Mouse (Mus musculus) liver, adult (tissue): ENCODE results near the gene Abcc4.

ENCODE experiments used
- GATA4 ChIP-seq: IDR thresholded peaks from 2 replicates; pipeline ENCODE4 v1.6.1; 2014; ENCODE audit warnings: mild to moderate bottlenecking, low read length; ENCODE audit not compliant: insufficient replicate concordance

Gene Abcc4

DNA sequence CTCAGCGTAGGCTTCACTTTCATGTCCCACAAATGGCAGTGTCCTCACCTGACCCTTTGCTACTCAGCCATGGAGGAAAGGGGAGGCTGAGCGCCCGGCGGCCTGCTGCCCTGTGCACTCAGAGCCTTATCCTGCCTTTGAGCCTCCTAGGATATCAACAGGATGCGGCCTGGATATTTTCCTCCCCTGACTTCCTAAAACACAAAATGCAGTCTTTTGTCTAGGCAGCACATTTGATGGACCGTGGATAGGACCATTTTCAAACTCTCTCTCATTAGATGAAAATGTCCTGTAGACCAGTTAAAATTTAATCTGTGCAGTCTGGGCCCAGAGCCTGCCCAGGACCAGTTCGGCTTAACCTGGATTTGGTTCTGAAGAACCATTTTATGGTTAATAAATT is 12.6 kb upstream of the Abcc4 start:
- peak; percentile 89; the same call in 1 of the 2 replicates for TF ChIP-seq GATA4

DNA sequence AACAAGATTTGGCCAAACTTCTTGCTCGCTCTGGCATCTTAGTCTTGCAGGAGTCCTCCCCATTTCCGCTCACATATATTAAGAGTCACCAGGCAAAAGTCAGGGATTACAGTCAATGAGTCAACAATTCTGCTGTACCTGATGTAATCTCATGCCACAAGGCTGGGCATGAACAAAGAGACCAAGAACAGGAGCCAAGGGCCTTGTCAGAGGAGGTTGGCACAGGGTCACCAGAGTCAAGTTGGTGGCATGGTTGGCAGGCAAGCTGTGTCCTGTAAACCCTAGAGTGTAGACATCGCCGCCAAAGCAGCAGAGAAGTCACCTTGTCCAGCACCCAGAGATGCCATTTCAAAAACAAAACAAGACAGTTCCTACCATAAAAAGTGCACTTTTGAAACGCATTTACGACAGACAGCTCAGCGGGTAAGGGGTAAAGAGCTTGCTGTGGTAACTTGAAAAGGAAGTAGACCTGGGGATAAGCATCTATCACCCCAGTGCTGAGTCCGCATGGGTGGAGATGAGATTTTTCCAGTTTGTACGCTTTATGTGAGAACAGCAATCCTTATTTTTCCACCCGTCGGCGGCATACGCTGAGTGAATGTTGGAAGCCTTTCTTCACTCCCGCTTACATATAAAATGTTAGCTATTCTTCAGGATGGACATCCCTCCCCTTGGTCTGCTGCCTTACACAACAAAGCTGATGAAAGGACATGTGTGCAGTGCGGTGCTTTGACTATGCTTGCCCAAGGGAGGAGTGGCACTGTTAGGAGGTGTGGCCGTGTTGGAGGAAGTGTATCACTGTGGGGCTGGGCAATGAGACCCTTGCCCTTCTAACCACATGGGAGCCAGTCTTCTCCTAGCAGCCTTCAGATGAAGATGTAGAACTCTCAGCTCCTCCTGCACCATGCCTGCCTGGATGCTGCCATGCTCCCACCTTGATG is 10.6 kb upstream of the Abcc4 start:
- no peak for TF ChIP-seq GATA4

DNA sequence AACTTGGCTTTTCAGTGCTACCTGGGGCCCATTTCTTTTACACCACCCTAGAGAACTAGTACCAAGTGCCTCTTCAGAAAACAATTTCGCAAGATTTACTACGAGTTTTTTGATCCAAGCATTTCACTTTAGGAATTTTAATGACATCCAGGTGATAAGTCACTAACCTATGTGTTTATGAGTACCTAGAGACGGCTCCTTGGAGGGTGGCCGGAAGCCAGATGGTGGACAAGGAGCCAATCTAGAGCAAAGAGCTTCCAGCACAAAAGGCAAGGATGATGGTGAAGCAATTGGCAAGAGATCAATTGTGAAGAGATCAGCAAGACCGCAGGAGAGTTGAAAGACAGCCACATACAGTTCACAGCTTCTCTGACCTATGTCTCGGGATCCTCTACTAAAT is 8.7 kb upstream of the Abcc4 start:
- TF ChIP-seq GATA4, result no peak

DNA sequence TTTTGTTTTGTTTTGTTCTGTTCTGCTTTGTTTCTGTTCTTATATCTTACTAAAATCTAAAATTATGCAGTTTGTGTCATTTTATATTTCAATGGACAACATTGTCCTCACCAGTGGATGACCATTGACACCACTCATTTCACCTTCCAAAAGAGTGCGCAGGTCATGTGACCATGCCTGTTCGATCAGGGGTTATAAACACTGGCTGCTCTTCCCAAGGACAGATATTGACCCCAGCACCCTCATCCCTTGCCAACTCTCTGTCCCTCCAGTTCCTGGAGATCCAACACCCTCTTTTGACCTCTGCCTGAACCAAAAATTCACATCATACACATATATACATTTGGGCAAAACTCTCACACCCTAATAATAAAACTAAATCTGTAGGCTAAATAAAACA is 8.3 kb upstream of the Abcc4 start:
- no peak for TF ChIP-seq GATA4

DNA sequence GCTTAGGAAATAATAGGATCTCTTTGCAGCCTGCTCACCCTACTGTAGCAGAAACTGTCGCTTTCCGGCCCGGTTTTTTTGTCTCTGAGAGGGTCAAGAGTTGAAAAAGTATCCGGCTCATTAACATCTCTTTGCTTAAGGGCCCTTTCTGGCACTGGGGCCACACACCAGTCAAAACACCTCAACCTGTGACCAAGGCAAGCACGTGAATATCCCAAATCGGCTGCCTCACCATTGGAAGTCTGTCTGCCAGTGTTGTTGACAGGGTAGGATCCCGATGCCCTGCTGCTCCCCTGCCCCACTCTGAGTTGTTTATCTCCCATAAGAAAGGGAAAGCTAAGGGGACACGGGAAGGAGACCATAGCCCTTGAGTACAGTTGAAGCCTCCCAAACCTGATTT is 7.8 kb upstream of the Abcc4 start:
- TF ChIP-seq GATA4, result no peak

DNA sequence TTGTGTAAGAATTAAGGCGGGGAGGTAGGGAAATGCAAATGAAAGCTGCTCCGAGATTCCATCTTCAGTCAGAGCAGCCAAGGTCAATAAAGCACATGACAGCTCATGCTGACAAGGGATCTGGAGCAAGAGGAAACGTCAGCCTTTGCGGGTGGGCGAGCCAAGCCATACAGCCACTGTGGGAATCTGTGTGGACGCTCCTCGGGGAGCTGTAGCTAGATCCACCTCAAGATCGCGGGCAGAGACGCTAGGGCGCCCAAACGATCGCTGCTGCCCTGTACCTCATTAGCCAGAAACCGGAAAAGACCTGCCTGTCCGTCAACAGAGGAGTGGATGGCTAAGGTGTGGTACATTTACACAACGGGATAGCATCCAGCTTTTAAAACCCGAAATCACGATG is 7.4 kb upstream of the Abcc4 start:
- no peak for TF ChIP-seq GATA4

DNA sequence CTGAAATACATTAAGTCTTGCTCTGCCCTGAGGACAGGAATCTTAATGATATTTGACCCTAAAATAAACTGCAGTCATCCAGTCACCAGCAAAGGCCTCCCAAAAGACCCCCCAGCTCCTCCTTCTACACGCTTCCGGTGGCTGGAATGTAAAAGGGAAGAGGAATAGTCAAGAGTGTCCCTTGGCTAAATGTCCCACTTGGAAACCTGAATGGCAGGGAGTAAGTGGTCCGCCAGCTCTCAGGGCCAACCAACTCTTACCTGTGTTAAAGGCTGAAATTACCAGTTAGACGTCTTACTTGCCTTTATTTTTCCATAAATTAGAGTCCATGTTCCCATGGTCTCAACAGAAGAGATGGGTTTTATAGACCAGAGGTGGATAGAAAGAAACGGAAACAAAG is 6.9 kb upstream of the Abcc4 start:
- TF ChIP-seq GATA4, result no peak

DNA sequence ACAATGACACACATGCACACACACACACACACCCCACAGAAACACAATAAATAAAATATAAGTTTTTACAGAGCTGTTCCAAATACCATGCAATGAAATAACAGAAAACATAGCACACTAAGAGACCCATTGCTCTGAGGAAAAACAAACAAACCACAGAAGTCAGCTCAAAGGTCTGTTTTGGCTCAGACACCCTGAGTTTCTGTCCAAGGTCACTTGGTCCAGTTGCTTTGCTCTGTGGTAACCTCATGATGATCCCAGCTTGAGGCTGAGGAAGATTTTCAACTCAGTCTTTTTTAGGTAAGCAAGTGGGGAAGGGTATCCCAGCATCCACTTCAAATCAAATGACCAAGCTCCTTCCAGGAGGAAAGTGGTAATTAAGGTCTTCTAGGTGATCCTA is 4.9 kb upstream of the Abcc4 start:
- no peak for TF ChIP-seq GATA4

DNA sequence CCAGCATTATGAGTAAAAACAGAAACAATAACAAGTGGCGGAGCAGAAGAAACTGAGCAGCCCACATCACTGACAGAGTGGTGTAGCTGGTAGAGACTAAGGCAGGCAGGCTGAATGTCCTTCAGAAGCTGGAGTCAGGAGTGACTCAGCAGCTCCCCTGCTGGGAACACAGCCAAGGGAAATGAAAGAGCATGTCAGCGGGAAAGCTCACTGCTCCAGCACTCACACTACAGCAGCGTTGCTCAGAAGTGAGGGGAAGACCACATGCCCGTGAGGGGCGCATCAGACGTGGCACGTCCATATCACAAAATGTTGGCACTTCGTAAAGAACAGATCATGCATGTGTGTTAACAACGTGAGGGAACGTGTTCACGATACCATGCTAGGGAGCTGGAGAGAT is 3.7 kb upstream of the Abcc4 start:
- no peak for TF ChIP-seq GATA4

DNA sequence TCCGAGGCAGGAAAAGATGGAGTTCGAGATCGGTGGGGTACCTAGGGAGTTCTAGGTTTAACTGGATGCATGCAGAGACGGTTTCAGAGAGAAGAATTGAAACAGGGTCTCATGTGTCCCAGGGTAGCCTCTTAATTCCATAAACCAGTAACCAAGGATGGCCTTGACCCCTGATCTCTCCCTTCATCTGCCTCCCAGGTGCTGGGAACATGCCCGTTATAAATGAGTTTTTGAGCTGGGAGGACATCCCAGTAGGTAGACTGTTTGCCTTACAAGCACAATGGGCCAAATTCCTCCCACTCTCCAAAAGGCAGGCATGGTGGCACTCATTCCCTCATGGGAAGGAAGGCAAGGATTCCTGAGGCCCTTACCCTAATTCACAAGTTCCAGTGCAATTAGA is 2.1 kb upstream of the Abcc4 start:
- TF ChIP-seq GATA4, result no peak

DNA sequence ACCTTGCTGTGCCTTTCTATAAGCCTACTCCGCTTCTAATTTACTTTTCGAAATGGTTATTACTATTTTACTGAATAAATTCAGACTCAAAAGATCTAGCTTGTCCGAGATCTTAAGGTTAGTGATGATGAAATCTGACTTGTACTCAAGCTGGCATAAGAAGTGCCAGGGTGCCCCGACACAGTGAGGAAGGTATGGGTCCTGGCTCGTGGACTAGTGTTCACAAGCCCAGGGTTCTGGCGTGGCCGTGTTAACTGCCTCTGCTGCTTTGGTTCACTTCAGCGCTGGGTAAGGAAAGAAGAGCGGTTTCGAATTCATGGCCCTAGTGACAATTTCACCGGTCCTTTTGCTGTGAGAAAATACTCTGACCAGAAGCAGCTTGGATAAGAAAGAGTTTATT is 943 bp upstream of the Abcc4 start:
- TF ChIP-seq GATA4, result no peak

DNA sequence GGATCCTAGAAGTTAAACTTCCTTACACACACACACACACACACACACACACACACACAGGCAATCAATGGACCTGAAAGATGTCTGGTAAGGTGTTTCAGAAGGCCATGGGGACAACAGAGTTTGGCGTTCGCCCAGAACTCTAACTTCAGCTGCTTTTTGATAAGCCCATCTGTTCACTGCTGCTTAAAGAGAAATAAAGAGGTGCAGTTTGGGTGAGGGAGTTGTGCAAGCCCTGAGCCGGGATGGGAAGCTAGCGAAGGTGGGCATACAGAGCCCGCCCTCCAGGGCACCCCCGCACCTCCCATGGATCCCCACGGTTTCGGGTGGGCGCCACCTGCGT is 583 bp downstream of the Abcc4 start:
- TF ChIP-seq GATA4, result no peak

DNA sequence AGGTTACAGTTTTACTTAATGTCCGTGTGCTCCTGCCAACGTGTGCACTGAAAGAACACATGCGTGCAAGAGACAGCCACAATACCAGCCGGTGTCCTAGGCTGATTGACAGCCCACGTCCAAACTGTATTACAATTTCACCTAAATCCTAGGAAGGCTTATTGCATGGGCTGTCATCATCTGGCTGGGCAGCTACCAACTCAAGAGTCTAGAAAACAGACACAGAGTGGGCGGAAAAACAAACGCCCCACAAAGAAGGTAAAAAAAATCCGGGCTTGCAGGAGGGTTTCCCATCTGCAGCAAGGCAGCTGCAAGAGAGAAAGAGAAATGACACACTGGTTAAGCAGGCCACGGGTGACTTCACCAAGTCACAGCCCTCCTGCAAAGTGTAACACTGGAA is 2.7 kb downstream of the Abcc4 start:
- TF ChIP-seq GATA4, result no peak

DNA sequence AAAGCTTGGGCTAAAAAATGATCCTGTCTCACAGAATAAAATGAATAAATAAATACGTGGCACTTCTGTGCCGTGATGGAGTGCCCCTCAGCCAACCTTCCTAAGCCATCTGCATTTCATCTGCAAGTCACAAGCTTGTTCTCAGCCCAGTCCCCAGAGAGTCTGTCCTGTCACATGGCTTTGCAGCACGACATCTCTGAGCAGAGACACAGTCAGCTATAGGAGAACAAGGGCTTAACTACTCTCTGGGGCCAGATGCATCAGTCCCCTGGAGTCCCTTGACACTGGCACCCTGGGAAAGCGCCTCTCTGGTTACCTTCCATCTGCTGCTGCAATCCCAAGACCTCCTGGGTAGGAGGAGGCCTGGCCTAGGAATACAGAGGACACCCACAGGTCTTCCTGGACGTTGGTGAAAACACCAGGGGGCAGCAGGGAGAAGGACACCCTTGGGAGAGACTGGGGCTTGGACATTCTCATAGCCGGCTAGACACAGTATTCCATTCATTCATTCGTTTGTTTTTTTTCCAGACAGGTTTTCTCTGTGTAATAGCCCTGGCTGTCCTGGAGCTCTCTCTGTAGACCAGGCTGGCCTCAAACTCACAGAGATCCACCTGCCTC is 3.9 kb downstream of the Abcc4 start:
- TF ChIP-seq GATA4, result no peak

DNA sequence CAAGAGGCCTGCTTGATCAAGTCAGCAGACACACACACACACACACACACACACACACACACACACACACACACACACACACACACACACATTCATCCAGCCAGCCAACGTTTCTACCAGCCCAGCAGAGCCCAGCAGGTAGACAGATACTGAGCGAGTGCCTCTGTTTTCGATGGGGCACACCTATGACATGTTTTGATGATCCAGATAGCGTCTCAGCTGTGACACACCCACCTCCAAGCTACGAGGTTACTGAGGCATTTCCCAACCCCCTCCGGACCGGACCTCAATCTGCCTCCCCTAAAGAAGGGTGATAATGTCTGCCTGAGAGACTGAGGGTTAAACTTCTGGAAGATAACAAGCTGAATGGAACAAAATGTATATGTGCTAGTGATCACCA is 5.4 kb downstream of the Abcc4 start:
- TF ChIP-seq GATA4, result no peak

DNA sequence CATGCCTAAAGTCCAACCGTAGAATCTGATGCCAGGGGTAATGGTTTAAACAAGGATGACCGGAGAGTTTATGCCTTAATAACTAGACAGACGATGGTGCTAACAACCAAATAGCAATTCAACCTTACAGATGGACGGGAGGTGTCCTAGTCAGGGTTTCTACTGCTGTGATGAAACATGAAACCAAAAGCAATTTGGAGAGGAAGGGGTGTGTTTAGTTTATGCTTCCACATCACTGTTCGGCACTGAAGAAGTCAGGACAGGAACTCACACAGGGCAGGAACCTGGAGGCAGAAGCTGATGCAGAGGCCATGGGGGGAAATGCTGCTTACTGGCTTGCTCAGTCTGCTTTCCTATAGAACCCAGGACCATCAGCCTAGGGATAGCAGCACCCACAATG is 6.1 kb downstream of the Abcc4 start:
- no peak for TF ChIP-seq GATA4

DNA sequence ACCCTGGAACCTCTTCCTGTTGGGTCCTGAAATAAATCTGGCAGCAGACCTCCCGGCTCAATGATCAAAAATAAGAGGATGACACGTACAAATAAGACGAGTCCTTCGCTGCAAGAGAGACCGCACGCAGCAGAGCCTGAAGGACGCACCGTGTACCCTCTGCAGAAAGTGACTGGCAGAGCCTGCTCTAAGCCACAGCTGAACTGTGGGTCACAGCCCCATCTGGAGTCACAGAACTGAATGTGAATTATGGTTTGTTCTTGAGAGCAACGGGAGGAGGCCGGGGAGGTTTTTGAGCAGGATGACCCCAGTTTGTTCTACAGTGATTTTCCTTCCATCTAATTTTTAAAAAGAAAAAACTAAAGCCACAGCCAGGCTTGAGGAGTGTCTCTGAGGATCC is 6.5 kb downstream of the Abcc4 start:
- no peak for TF ChIP-seq GATA4
